Mouse (Mus musculus) testis, adult 2 months (tissue): ENCODE measurements at regions not wholly inside any gene's neighbourhood (a gene's known extent, or its start where the extent isn't known, plus 50 kb on each side); places are given as distances from the start of the nearest gene placed in this dataset.

Source experiments
- CTCF ChIP-seq: fragments of 200-500 bp; IDR thresholded peaks from 2 replicates; pipeline ENCODE4 v1.5.1; 2012; ENCODE audit warnings: low read depth, mild to moderate bottlenecking, inconsistent platforms, low read length, moderate library complexity; ENCODE audit not compliant: control insufficient read depth, insufficient read depth, insufficient replicate concordance
- POLR2A ChIP-seq: fragments of 200-500 bp; IDR thresholded peaks from 2 replicates; pipeline ENCODE4 v1.6.1; 2012; ENCODE audit warnings: low read depth, mild to moderate bottlenecking, inconsistent platforms, low read length, moderate library complexity; ENCODE audit not compliant: control insufficient read depth

GRCm38 (mm10) chr5:96911550-96912253 lies 85.8 kb upstream of the Bmp2k start:
- TF ChIP-seq POLR2A (no peak), CTCF (no peak)
